In genomic region chr5:124187508-124188311, GRCm38 (mm10) we compare ENCODE assay signal across 7 mouse cellular contexts.
DNase-seq lines count a peak whose midpoint lies in the region; ATAC-seq and TF ChIP-seq lines count a peak whose summit lies in the region.

No protein-coding gene starts in this region.

- H3K36me3 ChIP-seq in forebrain, embryonic 12.5 days (replicated peaks), result no peaks in the 10 kb centered on the region
- H3K36me3 ChIP-seq in kidney, embryonic 16.5 days (ENCODE audit: insufficient read depth, low read length), result no peaks in the 10 kb centered on the region
- H3K36me3 ChIP-seq in midbrain, embryonic 12.5 days, result no peaks in the 10 kb centered on the region

- H3K4me2 ChIP-seq in forebrain, embryonic 12.5 days, result peak overlapping the region; percentile 59
- peak overlapping the region; percentile 36 for H3K4me2 ChIP-seq in kidney, embryonic 16.5 days (replicated peaks; ENCODE audit: low read depth, low read length)
- H3K4me2 ChIP-seq in midbrain, embryonic 12.5 days (replicated peaks), result peak overlapping the region; percentile 54

- WGBS in lung, adult 2 months, result 52% methylated on average over 12 of the region's 12 CpGs
- WGBS in forebrain, embryonic 12.5 days, result 56% methylated on average over 12 of the region's 12 CpGs
- WGBS in kidney, embryonic 16.5 days, result 43% methylated on average over 12 of the region's 12 CpGs
- WGBS in midbrain, embryonic 12.5 days, result 47% methylated on average over 12 of the region's 12 CpGs

- TF ChIP-seq CTCF in lung, adult 2 months (IDR thresholded peaks at IDR 0.05; ENCODE audit: insufficient read depth, low read length), result no peak

- peaks cover 31% of the 10 kb centered on the region for H3K4me1 ChIP-seq in lung, adult 2 months (ENCODE audit: control insufficient read depth, insufficient read depth, low read length)
- H3K4me1 ChIP-seq in forebrain, embryonic 12.5 days, result peaks cover 63% of the 10 kb centered on the region
- peaks cover 20% of the 10 kb centered on the region for H3K4me1 ChIP-seq in kidney, embryonic 16.5 days (ENCODE audit: insufficient read depth, low read length)
- H3K4me1 ChIP-seq in midbrain, embryonic 12.5 days, result peaks cover 56% of the 10 kb centered on the region

- peak overlapping the region; percentile 36 for H3K9ac ChIP-seq in forebrain, embryonic 12.5 days
- H3K9ac ChIP-seq in kidney, embryonic 16.5 days (replicated peaks; ENCODE audit: low read length), result peak overlapping the region; percentile 46
- H3K9ac ChIP-seq in midbrain, embryonic 12.5 days (replicated peaks), result peak overlapping the region; percentile 41

- 0 out of 2 replicates have a peak, but pooled peaks have one; percentile 10 for ATAC-seq in forebrain, embryonic 12.5 days (ENCODE audit: low FRiP score)
- ATAC-seq in kidney, embryonic 16.5 days (ENCODE audit: low FRiP score, low TSS enrichment), result peak; percentile 8; the same call in 1 of the 2 replicates
- ATAC-seq in midbrain, embryonic 12.5 days (ENCODE audit: low FRiP score, low read depth), result peak; percentile 1; the same call in 1 of the 2 replicates

- H3K27ac ChIP-seq in forebrain, embryonic 12.5 days, result peak overlapping the region; percentile 89
- no peak overlapping the region for H3K27ac ChIP-seq in kidney, embryonic 16.5 days (ENCODE audit: low read length)
- peak overlapping the region; percentile 79 for H3K27ac ChIP-seq in midbrain, embryonic 12.5 days (replicated peaks)

- no peak overlapping the region for H3K4me3 ChIP-seq in lung, adult 2 months (replicated peaks; ENCODE audit: extremely low read depth, low read depth, low read length)
- peak overlapping the region; percentile 28; the same call in 1 of the 2 replicates for H3K4me3 ChIP-seq in forebrain, embryonic 12.5 days (replicated peaks)
- H3K4me3 ChIP-seq in kidney, embryonic 16.5 days (ENCODE audit: low read length), result no peak overlapping the region
- peak overlapping the region; percentile 35 for H3K4me3 ChIP-seq in midbrain, embryonic 12.5 days

- H3K9me3 ChIP-seq in forebrain, embryonic 12.5 days, result no peaks in the 10 kb centered on the region
- H3K9me3 ChIP-seq in kidney, embryonic 16.5 days (ENCODE audit: low read length), result no peaks in the 10 kb centered on the region
- no peaks in the 10 kb centered on the region for H3K9me3 ChIP-seq in midbrain, embryonic 12.5 days

- peak; percentile 29 for DNase-seq in lung, postnatal 36 days
- DNase-seq in lung, adult 2 months, result no peak
- DNase-seq in thymus, postnatal 25 days, result peak; percentile 70
- no peak for DNase-seq in gastrocnemius, adult 8-10 months (ENCODE audit: low spot score in 2 of 2)

- no peak for TF ChIP-seq POLR2A in lung, adult 2 months (IDR thresholded peaks at IDR 0.05; ENCODE audit: borderline replicate concordance, extremely low read depth, low read depth, low read length)

- peaks cover 10% of the 10 kb centered on the region; the same call in 1 of the 2 replicates for H3K27me3 ChIP-seq in forebrain, embryonic 12.5 days
- no peaks in the 10 kb centered on the region for H3K27me3 ChIP-seq in kidney, embryonic 16.5 days (ENCODE audit: insufficient read depth, low read length)
- H3K27me3 ChIP-seq in midbrain, embryonic 12.5 days, result peaks cover 5% of the 10 kb centered on the region; the same call in 1 of the 2 replicates

Comparison
In these comparisons a context has a peak if more than half of its experiments do, and no peak if none do; other contexts are left out.
1. DNase-seq: peak in lung, postnatal 36 days (single experiment) and thymus, postnatal 25 days (single experiment); none in lung, adult 2 months (single experiment) and gastrocnemius, adult 8-10 months (0 of 2).
2. H3K4me3 ChIP-seq: peak in forebrain, embryonic 12.5 days (single experiment) and midbrain, embryonic 12.5 days (single experiment); none in lung, adult 2 months (single experiment) and kidney, embryonic 16.5 days (single experiment).
3. Peak in every context shown above with its lines, with median percentiles within 50 percentile points of each other: ATAC-seq, H3K4me2 ChIP-seq and H3K9ac ChIP-seq.